Mouse (Mus musculus) forebrain, embryonic 16.5 days (tissue): ENCODE measurements around the gene Lpo. TPM values are rescaled to one million over a fixed set of nuclear protein-coding genes. Genes with fewer than 3 reads are reported as not detected.

Experiments
- ATAC-seq: fragments of 200-750 bp; cut with Nextera tagmentation; 2 replicates; pipeline ENCODE4 v1.8.0; 2017; ENCODE audit warnings: mild to moderate bottlenecking, moderate library complexity
- H3K27ac ChIP-seq: fragments of 300-500 bp; sonication (generic); 2 replicates; pipeline ENCODE4 v1.5.1; 2014; ENCODE audit warnings: low read length, control low read depth
- H3K27me3 ChIP-seq: fragments of 300-500 bp; sonication (generic); replicated peaks from 2 replicates; pipeline ENCODE4 v1.6.1; 2014; ENCODE audit warnings: low read length; ENCODE audit not compliant: control insufficient read depth, insufficient read depth
- H3K36me3 ChIP-seq: fragments of 300-500 bp; sonication (generic); 2 replicates; pipeline ENCODE4 v1.6.1; 2014; ENCODE audit not compliant: control insufficient read depth, insufficient read depth
- H3K4me1 ChIP-seq: fragments of 300-500 bp; sonication (generic); replicated peaks from 2 replicates; pipeline ENCODE4 v1.6.1; 2014; ENCODE audit warnings: low read length; ENCODE audit not compliant: control insufficient read depth, insufficient read depth
- H3K4me2 ChIP-seq: fragments of 300-500 bp; sonication (generic); 2 replicates; pipeline ENCODE4 v1.6.1; 2014; ENCODE audit warnings: mild to moderate bottlenecking, low read length, control low read depth
- H3K4me3 ChIP-seq: fragments of 300-500 bp; sonication (generic); replicated peaks from 2 replicates; pipeline ENCODE4 v1.5.1; 2014; ENCODE audit warnings: mild to moderate bottlenecking, low read length, control low read depth
- H3K9ac ChIP-seq: fragments of 300-500 bp; sonication (generic); replicated peaks from 2 replicates; pipeline ENCODE4 v1.6.1; 2014; ENCODE audit warnings: low read depth, low read length, control low read depth
- H3K9me3 ChIP-seq: fragments of 300-500 bp; sonication (generic); 2 replicates; pipeline ENCODE4 v1.6.1; 2016; ENCODE audit warnings: low read length; ENCODE audit not compliant: control insufficient read depth
- WGBS: fragments of 180-500 bp; shearing (Covaris S2); extraction: QIAGEN DNeasy Blood & Tissue Kit; methylation state at CpG from one replicate; pipeline ENCODE4 v1.1.7; 2014; 5-methylcytosine and 5-hydroxymethylcytosine counted together
- polyA plus RNA-seq: library from polyadenylated mRNA; unstranded; fragments of >200 nt; fragmentation: Nextera tagmentation; extraction: Ambion mirVana; gene quantifications from 2 replicates; pipeline ENCODE4 v1.2.1, GENCODE M21; 2015

Gene Lpo
- polyA plus RNA-seq, 1 experiment from 2014 or later, result 0.48 TPM

DNA sequence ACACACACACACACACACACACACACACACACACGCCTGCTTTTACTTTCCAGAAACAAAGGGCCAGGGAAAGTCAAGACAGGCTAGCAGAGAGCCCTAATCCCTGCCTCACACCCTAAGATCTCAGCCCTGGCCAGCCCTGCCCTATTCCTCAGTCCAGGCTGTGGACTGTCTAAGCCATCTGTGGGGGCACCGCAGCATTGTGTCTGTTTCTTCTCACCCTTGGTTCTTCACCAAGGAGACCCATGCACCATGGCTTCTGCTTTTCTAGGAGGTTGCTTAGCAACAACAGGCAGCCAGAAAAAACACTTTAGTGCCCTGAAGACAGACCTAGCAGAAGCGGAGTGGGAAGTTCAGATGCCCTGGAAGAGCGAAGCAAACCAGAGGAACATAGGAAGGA lies 16.7 kb downstream of the Lpo start:
- no peak; the same call in 1 of the 2 replicates for ATAC-seq
- no peak overlapping the region for H3K27ac ChIP-seq
- H3K4me1 ChIP-seq, result no peaks in the 10 kb centered on the region
- H3K9ac ChIP-seq, result no peak overlapping the region
- no peaks in the 10 kb centered on the region for H3K36me3 ChIP-seq
- H3K27me3 ChIP-seq, result no peaks in the 10 kb centered on the region
- no peaks in the 10 kb centered on the region for H3K9me3 ChIP-seq
- H3K4me2 ChIP-seq, result no peak overlapping the region
- no peak overlapping the region for H3K4me3 ChIP-seq
- 63% methylated on average over 3 of the region's 4 CpGs for WGBS

DNA sequence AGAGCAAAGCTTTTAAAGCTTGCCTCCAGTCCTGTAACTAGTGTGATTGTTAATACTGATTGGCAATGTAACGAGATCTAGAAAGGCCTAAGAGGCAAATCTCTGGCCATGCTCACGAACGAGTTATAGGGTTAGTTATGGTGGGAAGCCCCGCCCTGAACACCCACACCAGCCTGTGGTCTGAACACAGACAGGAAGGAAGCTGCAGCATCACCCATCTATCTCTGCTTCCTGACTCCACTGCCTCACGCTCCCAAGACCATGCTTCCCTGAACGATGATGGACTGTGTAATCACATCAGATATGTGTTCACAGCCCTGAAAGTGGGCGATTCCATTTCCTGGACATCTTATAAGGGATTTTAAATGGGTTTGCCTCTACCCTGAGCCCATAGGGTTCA lies 19.9 kb downstream of the Lpo start:
- H3K4me1 ChIP-seq, result no peaks in the 10 kb centered on the region
- no peak overlapping the region for H3K4me2 ChIP-seq
- no peaks in the 10 kb centered on the region for H3K36me3 ChIP-seq
- WGBS, result 85% methylated on average over 7 of the region's 7 CpGs
- H3K9ac ChIP-seq, result no peak overlapping the region
- H3K9me3 ChIP-seq, result no peaks in the 10 kb centered on the region
- H3K27ac ChIP-seq, result no peak overlapping the region
- ATAC-seq, result no peak
- no peak overlapping the region for H3K4me3 ChIP-seq
- no peaks in the 10 kb centered on the region for H3K27me3 ChIP-seq

DNA sequence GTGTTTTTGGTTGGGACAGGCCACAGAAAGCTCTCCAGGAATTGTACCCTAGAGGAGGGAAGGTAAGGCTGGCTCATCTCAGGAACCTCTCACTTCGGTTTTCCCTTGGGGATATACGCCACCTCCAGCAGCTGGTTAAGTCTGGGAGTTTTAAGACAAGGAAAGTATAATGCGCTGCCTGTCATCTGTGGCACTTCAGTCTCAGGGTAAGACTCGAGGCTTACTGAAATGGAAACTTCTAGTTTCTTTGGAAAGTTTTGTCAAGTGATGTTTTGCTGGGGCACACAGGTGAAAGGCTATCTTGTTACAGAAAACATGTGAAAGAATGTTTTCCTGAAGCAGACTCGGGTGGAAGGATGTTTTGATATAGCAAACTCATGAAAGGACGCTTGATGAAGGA lies 20.7 kb downstream of the Lpo start:
- WGBS, result 90% methylated on average over 6 of the region's 6 CpGs
- no peak overlapping the region for H3K27ac ChIP-seq
- H3K36me3 ChIP-seq, result no peaks in the 10 kb centered on the region
- no peak overlapping the region for H3K9ac ChIP-seq
- H3K4me3 ChIP-seq, result no peak overlapping the region
- no peaks in the 10 kb centered on the region for H3K4me1 ChIP-seq
- no peaks in the 10 kb centered on the region for H3K27me3 ChIP-seq
- no peak overlapping the region for H3K4me2 ChIP-seq
- H3K9me3 ChIP-seq, result no peaks in the 10 kb centered on the region
- no peak for ATAC-seq

DNA sequence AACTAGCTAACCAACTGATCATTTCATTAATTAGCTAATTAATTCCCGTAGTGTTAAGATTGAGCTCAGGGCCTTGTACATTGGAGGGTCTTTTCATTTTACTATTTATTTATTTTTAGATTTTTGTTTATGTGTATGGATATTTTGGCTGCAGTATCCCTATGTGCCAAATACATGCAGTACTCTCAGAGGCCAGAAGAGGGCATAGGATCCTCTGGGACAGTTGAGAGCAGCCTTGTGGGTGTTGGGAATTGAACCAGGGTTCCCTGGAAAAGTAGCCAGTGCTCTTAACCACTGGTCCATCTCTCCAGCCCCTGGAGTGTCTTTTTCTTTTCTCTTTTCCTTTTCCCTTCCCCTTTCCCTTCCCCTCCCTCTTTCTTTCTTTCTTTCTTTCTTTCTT lies 22.6 kb downstream of the Lpo start:
- H3K4me1 ChIP-seq, result no peaks in the 10 kb centered on the region
- no peaks in the 10 kb centered on the region for H3K27me3 ChIP-seq
- no peak overlapping the region for H3K27ac ChIP-seq
- no peak overlapping the region for H3K4me2 ChIP-seq
- no peak for ATAC-seq
- no peaks in the 10 kb centered on the region for H3K9me3 ChIP-seq
- no peak overlapping the region for H3K4me3 ChIP-seq
- H3K9ac ChIP-seq, result no peak overlapping the region
- no peaks in the 10 kb centered on the region for H3K36me3 ChIP-seq
- 67% methylated on average over 1 of the region's 1 CpGs for WGBS

DNA sequence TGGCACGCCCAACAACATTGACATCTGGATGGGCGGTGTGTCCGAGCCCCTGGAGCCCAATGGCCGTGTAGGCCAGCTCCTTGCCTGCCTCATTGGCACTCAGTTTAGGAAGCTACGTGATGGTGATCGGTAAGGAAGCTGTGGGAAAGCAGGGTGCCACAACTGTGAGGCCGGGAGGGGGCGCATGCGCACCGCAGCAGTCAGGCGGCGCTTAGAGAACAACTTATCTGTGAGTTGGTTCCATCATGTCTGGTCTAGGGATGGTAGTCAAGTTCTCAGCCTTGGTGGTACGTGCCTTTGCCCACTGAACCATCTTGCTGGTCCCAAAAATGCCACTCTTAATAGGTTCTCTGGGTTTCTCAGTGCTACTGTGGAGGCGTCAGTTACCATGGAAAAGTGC lies 25.5 kb downstream of the Lpo start:
- Histone ChIP-seq H3K9me3 (no peaks in the 10 kb centered on the region), H3K27ac (no peak overlapping the region), H3K36me3 (no peaks in the 10 kb centered on the region), H3K9ac (no peak overlapping the region), H3K4me3 (no peak overlapping the region), H3K4me2 (no peak overlapping the region), H3K4me1 (no peaks in the 10 kb centered on the region), H3K27me3 (no peaks in the 10 kb centered on the region)
- no peak for ATAC-seq
- WGBS, result 43% methylated on average over 14 of the region's 14 CpGs

DNA sequence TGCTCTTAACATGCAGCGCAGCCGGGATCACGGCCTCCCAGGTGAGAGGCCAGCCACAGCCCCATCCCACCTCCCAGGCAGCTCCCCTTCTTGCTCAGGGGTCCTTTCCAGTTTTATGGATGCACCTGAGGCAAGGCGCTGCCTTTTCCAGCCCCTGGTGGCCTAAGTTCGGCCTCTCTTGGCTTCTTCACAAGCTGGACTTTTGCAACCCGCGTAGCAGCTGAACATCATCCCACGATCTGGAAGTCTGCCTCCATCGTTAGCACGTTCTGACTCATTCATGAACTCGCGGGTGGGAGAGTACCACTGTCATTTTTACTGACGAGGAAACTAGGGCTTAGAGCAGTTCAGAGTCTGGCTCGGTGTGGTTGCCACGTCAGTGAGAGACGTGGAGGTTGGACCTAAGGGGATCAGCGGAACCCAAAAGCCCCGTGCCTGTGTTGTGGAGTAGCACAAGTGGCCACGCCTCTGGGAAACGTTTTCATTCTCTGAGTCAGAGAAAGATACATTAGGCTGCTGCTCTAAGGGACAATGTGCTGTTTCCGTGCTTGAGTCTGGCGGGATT lies 26.3 kb downstream of the Lpo start:
- H3K27me3 ChIP-seq, result no peaks in the 10 kb centered on the region
- H3K27ac ChIP-seq, result no peak overlapping the region
- no peak overlapping the region for H3K9ac ChIP-seq
- H3K4me3 ChIP-seq, result no peak overlapping the region
- WGBS, result 70% methylated on average over 22 of the region's 22 CpGs
- no peaks in the 10 kb centered on the region for H3K9me3 ChIP-seq
- H3K4me1 ChIP-seq, result no peaks in the 10 kb centered on the region
- no peak for ATAC-seq
- H3K36me3 ChIP-seq, result no peaks in the 10 kb centered on the region
- H3K4me2 ChIP-seq, result no peak overlapping the region

DNA sequence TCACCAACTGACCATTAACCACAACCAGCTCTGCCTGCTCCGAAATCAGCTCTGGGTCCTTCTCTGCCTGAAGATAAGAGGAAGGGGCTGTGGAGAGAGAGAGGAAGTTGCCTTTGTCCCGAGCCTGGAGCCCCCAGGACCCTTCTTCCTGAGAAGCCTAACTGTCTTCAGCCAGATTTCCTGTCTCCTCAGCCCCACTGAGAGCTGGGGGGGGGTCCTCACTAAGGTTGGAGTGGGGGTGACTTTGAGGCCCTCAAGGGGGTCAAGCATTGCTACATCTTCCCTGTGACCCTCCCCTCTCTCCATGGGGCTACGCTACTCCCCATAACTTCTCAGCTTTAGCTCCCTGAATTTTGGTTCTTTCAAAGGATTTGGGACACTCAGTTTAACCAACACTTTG lies 34.6 kb downstream of the Lpo start, which contains the start of gene Mpo:
TSS of gene Mpo (plus strand) at position 122 of the 400 bp plus-strand sequence.
- ATAC-seq, result no peak
- no peak within 1 kb of the TSS for H3K4me3 ChIP-seq
- H3K36me3 ChIP-seq, result no peaks in the 10 kb centered on the region
- 78% methylated on average over 3 of the region's 3 CpGs for WGBS
- no peak within 1 kb of the TSS for H3K9ac ChIP-seq
- H3K27me3 ChIP-seq, result no peaks in the 10 kb centered on the region
- H3K4me1 ChIP-seq, result no peaks in the 10 kb centered on the region
- H3K27ac ChIP-seq, result no peak within 1 kb of the TSS
- no peaks in the 10 kb centered on the region for H3K9me3 ChIP-seq
- no peak within 1 kb of the TSS for H3K4me2 ChIP-seq

DNA sequence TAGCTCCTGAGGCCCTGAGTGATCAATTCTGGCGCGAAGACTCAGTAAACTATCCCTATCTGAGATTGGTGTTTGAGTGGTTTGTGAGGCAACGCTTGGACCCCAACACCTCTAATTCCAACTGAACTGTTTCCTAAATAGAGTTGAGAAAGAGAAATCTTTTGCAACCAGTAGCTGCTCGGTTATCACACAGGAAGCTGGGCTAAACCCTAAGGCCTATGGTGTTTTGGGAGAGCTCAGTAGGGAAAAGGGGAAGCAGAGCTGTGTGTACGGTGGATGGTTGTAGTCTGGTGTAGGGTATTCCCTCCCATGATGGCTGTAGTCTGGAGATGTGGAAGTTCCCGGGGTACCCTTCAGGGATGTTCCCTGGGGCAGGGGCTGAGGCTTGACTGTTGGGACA lies 38.0 kb downstream of the Lpo start:
- H3K27ac ChIP-seq, result no peak overlapping the region
- no peaks in the 10 kb centered on the region for H3K4me1 ChIP-seq
- no peak overlapping the region for H3K4me2 ChIP-seq
- no peaks in the 10 kb centered on the region for H3K27me3 ChIP-seq
- WGBS, result 89% methylated on average over 6 of the region's 6 CpGs
- no peak overlapping the region for H3K9ac ChIP-seq
- no peaks in the 10 kb centered on the region for H3K9me3 ChIP-seq
- no peak for ATAC-seq
- no peaks in the 10 kb centered on the region for H3K36me3 ChIP-seq
- H3K4me3 ChIP-seq, result no peak overlapping the region

DNA sequence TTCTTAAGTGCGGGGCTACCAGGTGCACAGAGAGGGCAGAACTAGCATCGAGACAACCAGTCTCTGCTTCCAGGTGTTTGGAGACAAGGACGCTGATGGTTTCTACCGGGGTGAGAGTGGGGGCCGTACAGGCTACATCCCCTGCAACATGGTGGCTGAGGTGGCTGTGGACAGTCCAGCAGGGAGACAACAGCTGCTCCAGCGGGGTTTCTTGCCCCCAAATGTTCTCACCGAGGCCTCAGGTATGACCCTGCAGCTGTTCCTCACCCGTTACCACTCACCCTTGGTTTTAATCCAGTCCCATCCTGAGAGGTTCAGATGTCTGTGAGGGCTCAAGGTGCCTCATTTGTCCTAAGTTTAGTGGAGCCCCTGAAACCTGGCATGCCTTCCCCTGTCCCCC lies 48.0 kb downstream of the Lpo start:
- Histone ChIP-seq H3K4me2 (no peak overlapping the region), H3K9ac (no peak overlapping the region), H3K27ac (no peak overlapping the region), H3K36me3 (peaks cover 6% of the 10 kb centered on the region; the same call in 1 of the 2 replicates), H3K27me3 (no peaks in the 10 kb centered on the region), H3K9me3 (no peaks in the 10 kb centered on the region), H3K4me3 (no peak overlapping the region), H3K4me1 (peaks cover 10% of the 10 kb centered on the region)
- ATAC-seq, result no peak
- WGBS, result 82% methylated on average over 8 of the region's 8 CpGs

DNA sequence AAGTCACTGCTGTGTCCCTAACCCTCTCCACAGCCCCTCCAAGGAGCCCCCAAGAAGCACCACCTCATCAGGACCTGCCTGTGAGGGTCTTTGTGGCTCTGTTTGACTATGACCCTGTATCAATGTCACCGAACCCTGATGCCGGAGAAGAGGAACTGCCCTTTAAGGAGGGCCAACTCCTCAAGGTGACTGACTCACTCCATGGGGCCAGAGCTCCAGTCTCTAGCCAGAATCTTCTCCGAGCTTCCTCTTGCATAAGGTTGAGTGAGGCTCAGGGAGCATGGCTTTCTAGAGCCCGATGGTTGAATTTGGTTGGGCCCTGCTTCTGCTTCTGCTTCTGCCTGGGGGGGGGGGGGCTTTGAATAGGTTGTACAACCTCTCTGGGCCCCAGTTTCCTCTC lies 48.7 kb downstream of the Lpo start:
- Histone ChIP-seq H3K4me3 (no peak overlapping the region), H3K9ac (no peak overlapping the region), H3K36me3 (peaks cover 10% of the 10 kb centered on the region; the same call in 1 of the 2 replicates), H3K9me3 (no peaks in the 10 kb centered on the region), H3K4me1 (peaks cover 10% of the 10 kb centered on the region), H3K27ac (no peak overlapping the region), H3K4me2 (no peak overlapping the region), H3K27me3 (no peaks in the 10 kb centered on the region)
- no peak for ATAC-seq
- WGBS, result 91% methylated on average over 4 of the region's 4 CpGs
